Mouse (Mus musculus) right cerebral cortex, adult 18-20 months (tissue): ENCODE data around the gene Agt.
A peak's percentile ranks its signal among the peaks of the same experiment; 100 is the strongest.

Experiments
- DNase-seq: peaks from one replicate; pipeline ENCODE4 v3.0.0; 2022; ENCODE audit warnings: mixed read lengths

The Agt gene

DNA sequence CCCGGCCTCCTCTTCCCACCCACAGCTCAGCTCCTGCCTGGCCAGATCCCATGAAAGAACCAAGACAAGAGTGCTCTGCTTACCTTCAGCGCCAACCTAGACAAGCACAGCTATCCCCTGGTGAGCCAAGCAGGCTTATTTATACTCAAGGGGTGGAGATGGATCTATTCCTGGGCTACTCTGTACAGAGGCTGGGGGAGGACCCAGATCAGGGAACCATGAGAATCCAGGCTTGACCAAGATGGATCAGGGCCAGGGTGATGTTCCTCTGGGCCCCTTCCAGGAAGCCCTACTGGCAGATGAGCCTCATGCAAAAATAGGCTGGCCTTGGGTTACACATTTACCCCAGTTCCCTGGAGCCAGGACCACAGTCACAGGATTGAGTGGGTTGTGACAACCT, at the start of gene Agt:
Gene Agt, minus strand, starts transcription at position 114 of the 400 bp plus-strand sequence.
- peak; percentile 59 for DNase-seq

DNA sequence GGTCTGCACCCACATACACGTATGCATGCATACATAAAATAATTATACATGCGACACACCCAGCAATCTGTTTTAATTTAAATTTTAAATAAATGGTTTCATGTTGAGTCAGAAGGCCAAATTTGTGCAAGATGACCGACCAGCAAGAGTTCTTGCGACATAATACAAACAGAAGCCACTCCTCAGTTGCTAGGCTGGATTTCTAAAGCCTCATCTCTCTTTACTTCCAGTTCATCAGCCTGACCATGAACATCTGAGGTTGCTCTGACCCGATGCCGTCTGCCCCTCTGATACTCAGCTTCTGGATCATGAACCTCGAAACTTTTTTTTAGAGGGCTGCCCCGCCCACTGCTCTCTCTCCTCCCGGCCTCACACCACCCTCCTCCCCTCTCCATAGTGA, 48.7 kb upstream of the Agt start:
- no peak for DNase-seq

DNA sequence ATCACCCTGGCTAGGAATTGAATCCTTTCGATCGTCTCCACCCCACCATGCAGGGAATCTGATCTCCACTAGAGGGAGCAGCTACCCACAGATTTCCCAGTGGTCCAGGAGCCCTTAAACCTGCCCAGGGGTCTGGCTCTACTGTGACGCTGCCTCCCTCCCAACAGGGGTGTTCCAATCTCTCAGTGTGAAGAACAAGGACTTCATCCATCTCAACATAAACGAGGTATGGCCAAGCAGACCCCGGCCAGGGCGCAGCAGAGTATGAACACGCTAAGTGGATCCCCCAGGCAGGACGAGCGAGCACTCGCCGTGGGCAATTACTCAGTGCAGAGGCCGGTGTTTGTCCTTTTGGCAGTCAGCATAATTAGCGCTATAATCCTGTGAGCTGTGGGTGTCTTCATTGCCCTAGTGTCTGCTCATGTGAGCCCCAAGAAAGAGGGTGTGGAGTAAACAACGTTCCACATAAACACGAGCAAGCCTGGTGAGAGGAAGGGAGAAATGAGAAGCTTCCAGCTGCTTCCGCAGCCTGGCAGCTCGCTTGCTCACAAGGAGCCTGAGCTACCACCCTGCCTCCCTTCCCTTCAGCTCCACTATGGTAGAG, 47.9 kb upstream of the Agt start:
- peak; percentile 86 for DNase-seq

DNA sequence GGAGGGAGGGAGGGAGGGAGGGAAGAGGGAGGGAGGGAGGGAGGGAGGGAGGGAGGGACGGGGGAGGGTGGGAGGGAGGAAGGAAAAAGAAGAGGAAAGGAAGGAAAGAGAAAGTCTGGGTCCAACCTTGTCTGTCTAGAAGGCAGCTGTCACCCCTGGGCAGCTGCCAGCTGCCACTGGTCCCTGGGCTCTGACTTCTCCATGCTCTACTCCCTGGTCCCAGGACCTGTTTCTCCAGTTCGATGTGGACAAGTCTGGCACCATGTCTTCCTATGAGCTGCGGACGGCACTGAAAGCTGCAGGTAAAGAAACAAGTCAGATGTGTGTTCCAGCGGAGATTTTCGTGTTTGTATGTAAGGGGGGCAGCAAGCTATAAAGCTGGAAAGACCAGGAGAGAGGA, 44.8 kb upstream of the Agt start:
- no peak for DNase-seq

DNA sequence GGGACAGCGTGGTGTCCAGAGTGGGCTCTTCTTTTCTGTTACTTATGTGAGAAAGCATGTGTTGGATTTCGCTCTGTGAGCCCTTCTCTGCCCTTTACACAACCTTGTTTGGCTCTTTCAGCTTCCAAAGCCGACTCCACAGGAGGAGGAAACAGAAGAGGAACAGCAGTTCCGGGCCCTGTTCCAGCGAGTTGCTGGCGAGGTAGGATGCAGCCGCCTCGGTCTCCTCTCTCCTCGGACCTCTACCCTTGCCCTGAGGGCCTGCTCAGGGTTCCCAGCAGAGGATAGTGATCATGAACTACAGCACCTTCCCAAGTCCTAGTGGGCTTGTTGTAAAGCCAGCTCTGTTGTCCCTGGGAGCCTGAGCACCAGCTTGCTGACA, 39.5 kb upstream of the Agt start:
- no peak for DNase-seq

DNA sequence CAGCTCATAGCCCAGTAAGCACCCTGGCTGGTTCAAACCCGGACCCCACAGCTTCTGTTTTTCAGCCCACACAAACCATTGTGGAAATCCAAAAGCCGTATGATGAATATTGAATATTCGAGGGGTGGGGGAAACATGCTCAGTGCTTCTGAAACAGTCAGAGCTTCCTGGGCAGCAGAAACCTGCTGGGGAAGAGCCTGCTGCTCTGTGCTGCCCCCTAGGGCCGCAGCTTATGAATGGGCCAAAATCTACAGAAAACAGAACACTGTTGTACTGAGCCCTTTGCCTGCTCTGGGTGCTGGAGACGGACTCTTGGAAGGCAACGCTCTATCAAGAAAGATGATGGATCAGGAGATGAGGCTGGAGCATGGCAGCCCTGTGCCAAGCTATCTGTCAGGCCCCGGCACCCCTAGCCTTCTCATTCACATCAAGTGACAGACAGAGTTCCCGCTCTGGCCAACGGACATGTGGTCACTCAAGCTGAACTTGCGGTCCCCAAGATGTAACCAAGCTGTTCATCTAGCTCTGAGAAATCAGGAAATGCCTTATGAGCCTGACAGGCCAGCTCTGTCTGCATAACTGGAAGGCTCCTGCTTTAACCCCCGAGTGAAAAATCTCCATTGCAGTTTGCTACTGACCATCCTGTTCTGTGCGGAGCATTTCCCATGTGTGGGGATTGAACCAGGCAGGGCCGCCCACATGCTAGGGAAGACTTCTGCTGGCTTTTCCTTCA, 38.9 kb upstream of the Agt start:
- no peak for DNase-seq

DNA sequence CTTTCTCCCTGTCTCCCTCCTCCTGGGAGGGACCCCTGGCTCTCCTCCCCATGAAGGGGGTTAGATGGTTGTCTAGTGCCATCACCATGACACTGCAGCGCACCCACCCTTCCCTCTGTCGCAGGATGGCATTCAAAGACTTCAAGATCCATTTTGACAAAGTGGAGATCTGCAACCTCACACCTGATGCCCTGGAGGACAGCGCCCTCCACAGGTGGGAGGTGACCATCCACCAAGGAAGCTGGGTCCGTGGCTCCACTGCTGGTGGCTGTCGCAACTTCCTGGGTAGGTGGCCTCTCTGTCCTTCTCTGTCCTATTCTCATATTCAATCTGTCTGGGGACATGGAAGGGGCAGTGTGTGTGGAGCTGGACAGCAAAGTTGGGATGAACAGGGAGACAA, 34.6 kb upstream of the Agt start:
- no peak for DNase-seq

DNA sequence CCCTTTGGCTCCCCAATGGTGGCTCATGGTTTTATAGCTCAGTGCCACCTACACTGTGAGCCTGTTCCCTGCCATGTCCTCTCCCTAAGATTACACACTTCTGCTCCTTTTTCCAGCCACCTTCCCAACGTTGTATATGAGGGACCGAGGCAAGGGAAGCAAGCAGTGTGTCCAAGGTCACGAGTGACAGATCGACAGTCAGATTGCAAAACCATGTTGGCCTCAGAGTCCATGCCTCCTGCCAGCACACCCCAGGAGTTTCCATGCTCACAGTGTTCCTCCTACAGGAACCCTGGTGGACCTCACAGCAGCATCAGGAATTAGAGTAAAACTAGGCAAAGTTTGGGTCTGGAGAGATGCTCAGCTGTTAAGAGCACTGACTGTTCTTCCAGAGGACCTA, 19.9 kb upstream of the Agt start:
- no peak for DNase-seq

DNA sequence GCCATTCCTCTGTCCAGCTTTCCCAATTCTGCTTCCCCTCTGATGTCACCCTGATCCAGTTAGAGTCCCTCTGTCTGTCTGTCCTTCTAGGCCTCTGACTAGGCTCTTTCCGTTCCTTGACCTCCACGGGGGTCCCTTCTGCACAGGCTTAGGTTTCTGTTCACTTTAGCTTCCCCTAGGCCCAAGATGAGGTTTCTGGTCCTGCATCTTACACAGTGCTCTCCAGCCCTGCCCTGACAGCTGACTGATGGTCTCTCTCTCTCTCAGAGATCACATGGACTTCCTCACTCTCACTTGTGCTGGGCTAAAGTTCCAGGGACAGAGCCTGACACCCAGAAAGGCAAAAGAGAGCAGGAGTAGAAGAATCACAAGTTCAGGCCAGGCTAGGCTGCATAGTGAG, 17.1 kb upstream of the Agt start:
- no peak for DNase-seq

DNA sequence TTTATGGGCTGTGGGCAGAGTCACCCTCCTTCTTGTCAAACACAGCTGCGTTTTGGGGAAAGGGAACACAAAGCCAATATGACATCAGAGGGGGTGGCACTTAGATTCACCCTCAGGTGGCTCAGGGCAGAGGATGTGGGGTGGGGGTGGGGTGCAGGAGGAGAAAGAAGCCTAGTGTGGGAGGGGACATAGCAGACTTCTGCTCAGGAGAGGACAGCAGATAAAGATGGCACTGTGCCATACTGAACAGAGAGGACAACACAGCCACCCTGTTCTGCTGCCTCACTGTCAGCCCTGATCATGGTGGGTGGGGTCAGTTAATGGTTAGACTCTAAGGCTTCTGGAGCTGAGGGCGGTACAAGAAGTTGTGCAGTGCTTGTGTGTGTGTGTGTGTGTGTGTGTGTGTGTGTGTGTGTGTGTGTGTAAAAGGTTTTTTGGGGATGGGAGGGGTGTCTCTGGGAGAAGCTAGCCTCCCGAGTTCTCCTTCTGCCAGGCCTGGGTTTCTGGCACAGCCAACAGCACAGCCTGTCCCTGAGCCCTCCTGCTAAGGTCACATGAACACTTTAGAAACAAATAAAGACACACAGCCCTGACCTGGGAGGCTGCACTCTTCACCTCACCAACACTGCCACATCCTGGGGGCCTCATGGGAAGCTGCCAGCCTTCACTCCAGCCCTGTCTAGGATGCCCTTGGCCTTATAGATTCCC, 16.4 kb upstream of the Agt start:
- DNase-seq, result peak; percentile 16

DNA sequence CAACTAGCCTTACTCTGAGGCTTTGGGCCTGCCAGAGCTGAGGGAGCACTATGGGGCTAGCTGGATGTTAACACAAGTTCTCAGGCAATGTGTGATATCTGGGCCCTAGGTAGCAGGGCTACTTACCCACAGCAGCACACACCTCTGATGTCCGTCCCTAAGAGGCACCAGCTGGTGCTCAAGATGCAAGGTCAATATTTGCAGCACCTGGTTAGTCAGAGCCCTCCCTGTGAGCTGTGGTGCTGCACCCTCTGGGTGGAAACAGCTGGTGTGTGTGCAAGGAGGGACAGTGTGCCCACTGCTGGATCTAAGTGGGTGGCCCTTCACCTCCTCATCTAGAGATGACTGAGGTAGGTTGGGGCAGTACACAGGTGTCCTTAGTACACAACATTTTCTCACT, 7.2 kb upstream of the Agt start:
- no peak for DNase-seq

DNA sequence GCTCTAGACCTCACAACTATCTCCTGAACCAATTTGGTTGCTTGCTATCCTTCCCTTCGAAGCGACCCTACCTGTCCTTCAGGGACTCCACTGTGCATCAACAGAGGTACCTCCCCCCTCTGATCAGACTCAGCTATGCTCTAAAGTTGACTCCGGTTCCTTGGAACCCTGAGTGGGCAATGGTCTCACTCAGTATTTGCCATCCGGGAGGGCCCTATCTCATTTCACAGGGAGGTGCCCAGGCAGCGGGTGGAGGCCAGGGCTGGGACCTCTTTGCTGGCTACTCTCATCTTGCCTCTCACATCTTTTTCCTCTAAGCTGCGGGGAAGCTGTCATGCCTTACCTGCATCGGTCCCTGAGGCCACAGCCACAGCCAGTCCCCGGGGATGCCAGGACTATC, 6.3 kb upstream of the Agt start, which contains the start of gene Capn9:
Gene Capn9, plus strand, starts transcription at position 301 of the 400 bp plus-strand sequence.
- no peak for DNase-seq

DNA sequence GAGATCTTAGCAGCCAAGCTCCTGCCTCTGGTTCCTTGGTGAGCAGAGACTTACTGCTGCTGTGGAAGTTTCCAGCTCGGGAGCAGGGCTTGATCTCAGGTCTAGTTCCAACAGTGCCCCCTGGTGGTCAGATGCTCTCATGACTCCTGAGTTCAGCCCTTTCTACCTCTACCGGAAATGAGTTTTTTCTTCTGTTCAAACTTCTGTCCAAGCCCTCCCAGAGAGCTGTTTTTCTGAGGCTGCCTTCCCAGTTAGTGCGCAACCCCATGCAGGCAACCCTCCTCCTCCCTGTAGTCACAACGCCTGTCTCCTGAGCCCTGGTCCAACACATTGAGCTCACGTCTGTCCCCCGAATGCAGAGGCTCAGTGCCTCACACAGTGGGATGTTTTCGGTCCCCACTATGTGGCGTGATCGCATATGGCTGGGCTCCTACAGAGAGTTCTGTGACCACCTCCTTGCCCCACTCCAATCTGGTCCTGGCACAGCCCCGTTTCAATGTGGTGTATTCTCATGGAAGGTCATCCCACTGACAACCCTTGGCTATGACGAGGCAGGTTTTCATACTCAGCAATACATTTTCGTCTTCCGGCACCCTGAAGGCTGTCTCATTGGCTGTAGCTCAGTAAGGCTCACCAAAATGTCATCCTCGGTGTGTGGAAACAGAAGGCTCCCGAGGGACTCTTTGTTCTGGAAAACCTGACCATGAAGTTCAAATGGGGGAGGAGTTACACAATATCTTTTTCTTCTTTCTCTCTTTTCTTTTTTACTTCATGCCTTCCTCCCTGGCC, 4.2 kb upstream of the Agt start:
- peak; percentile 91 for DNase-seq

DNA sequence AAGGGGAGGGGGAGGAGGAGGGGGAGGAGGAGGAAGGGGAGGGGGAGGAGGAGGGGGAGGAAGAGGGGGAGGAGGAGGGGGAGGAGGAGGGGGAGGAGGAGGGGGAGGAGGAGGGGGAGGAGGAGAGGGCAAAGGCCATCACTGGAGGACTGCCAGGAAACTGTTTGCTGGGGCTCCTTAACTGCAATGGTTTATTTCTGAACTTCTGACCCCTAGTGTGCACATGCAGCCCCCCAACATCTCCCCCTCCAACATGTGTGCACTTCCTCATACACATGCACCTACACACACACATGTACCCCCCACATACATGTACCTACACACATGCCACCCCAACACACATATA, 2.9 kb upstream of the Agt start:
- no peak for DNase-seq

DNA sequence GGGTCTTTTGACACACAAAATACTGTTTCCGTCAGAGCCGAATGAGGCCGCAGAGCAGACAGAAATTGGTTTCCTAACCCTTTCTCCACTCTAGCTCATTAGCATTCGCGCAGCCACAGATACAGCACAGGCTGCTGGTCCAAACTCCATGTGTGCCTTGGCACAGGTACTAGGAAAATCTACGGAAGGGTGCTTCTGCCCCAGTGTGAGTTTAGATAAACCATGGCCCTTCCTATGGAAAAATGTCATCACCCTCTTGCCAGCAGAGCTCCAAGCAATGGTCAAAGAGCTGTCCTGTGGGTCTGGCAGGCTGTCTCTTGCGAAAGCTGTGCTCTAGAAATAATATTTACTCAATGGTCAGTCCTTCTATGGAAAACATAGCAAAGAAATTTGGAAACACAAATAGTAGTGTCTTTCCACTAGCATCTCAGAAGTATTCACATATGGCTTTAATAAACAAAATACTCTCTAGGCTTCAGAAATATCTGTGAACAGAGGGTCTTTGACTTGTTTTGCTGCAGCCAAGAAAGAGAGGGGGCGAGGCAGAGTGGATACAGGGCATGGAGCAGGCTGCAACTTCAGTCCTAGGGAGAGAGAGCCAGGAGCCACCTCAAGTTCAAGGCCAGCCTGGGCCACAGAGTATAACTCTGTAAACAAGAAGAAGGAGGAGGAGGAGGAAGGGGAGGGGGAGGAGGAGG, 2.4 kb upstream of the Agt start:
- no peak for DNase-seq

DNA sequence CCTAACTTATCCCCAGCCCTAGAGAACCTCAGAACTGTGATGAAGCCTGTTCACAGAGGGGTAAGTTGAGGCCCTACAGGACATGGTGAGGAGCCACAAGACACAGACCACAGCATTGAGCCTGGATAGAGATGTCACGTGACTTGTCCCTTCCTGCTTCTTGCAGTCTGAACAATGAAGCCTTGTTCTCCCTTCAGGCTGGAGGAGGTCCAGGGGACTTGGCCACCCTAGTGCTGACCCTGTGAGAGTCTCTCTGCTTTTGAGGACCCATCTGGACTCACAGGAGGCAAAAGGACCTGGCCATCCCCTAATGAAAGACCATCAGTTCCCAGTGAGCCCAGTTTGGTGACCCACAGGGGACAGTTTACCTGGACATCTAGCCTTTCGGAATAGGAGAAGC, 406 bp downstream of the Agt start:
- peak; percentile 54 for DNase-seq

DNA sequence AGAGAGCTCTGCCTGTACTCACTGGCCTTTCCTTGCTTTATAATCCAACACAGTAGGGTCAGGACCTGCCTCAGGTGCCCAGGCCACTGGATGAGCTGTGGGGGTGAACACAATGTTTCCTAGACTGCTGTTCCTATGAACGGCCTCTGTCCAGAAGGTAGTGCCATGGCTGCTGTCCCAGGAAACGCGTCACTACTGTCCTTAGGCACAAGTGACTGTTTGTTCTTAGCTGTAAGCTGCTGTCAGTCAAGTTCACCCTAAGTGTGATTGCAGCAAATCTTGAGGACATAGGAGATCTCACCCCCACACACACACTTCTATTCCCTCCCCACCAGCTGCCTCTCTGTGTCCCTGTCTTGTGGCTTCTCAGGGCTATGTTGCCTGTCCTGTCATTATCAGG, 1.9 kb downstream of the Agt start:
- no peak for DNase-seq

DNA sequence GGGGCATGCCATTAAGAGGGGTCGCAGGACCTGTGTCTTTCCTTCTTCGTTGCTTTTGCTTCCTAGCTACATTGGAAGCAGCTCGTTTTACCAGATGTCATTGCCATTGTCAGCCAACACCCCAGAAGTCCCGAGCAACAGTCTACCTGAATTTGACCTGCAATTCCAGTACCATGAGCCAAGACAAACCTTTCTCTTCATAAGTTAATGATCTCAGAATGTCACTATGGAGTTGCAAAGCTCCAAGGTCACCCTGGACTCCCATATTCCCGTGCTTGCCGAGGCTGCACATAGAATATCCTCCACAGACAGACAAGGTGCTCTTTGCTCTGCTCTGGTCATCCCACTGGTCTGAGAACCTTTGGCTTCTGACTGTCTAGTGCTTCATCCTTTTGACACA, 2.4 kb downstream of the Agt start:
- DNase-seq, result no peak

DNA sequence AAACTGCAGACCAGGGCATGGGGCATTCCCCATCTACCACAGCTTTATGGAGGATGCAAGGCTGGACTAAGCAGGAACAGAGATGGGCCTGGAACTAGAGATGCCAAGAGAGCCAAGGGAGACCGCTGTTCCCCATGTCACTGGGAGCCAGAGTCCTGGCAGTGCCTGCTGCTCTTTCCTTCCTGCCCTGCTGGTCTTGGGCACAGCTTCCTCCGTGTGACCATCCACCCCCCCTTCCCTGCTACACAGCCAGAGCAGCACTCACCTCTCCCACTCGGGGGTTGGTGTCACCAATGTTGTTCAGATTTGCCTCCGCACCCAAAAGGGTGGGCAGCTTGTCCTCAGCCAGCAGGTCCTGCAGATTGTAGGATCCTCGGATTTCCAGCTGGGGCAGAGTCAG, 12.0 kb downstream of the Agt start:
- DNase-seq, result no peak

DNA sequence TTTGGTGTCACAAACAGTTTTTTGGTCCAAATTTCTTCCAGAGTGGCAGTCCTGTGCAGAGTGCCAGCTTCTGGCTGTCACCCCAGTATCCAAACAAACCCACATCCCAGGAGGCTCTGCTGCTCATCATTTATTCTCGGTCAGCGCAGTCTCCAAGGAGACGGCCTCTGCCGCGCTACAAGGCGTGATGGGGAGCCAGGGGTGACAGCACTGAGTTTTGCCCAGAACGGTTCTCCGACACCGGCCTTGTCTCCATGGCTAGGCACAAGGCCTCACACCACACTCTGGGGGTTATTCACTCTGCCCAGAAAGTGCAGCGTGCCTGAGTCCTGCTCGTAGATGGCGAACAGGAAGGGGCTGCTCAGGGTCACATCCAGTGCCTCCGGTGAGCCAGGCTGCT, 12.8 kb downstream of the Agt start:
- peak; percentile 68 for DNase-seq

DNA sequence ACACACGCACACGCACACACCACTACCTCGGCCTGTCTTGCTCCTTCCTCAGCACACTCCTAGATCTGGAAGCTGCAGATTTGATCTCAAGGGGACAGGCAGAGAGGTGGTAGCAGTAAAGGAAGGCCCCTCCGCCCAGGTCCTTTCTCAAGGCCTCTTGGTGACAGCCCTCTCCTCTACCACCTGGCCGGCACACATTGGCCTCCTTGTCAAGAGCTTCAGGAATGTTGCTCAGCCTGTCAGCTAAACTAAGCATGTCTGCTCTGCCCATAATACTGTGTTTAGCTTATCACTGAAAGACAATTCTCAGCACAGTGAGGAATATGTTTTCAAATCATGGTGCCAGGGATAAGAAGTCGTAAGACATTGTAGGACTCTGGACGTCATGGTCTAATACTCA, 13.3 kb downstream of the Agt start:
- DNase-seq, result no peak

DNA sequence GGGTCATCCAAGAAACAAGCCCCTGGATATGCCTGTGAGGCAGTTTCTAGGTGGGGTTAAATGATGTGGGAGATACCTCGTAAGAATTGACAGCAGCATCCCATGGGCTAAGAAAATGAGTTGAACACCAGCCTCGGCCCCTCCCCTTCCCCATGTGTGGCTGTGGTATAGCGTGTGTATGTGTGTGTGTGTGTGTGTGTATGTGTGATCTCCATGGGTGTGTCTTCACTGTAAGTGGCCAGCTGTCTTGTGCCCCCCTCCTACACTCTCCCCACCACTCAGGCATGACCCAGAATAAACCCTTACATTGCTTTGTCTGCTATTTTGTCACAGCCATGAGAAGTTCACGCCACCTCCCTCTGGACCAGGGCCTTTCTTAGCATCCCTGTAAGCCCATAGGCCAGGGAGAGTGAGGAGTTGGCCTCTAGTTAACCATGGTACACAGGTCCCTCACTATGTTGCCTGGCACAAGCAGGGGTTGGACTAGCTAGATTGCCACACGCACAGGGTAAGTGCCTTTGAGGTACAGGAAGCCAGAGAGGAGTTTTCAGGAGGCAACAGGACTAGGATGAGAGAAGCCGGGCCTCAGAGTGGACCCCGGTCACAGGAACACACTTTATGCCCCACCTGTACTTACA, 14.3 kb downstream of the Agt start:
- DNase-seq, result no peak
